Mouse (Mus musculus) heart, adult 2 months (tissue): ENCODE results near the gene Itpka. TPM values are rescaled to one million over a fixed set of nuclear protein-coding genes. Genes with fewer than 3 reads are reported as not detected.

Source experiments
- DNase-seq, 2 experiments: peaks; one replicate each; pipeline ENCODE4 v3.0.0; 2021
- H3K27ac ChIP-seq: fragments of 200-600 bp; 2 replicates; pipeline ENCODE4 v1.8.1; 2022
- H3K27me3 ChIP-seq: fragments of 200-500 bp; 2 replicates; pipeline ENCODE4 v1.6.1; 2012; ENCODE audit warnings: mild to moderate bottlenecking, low read length, inconsistent platforms, mixed read lengths; ENCODE audit not compliant: control insufficient read depth, insufficient read depth
- H3K36me3 ChIP-seq: fragments of 200-500 bp; 2 replicates; pipeline ENCODE4 v1.6.1; 2012; ENCODE audit warnings: low read length, inconsistent platforms; ENCODE audit not compliant: control insufficient read depth, insufficient read depth
- H3K4me1 ChIP-seq: fragments of 200-500 bp; 2 replicates; pipeline ENCODE4 v1.6.1; 2011; ENCODE audit warnings: low read length; ENCODE audit not compliant: control insufficient read depth, insufficient read depth
- H3K4me3 ChIP-seq: fragments of 200-600 bp; 2 replicates; pipeline ENCODE4 v1.8.1; 2022
- H3K79me2 ChIP-seq: fragments of 200-500 bp; replicated peaks from 2 replicates; pipeline ENCODE4 v1.6.1; 2012; ENCODE audit warnings: mild to moderate bottlenecking, inconsistent platforms, low read length, moderate library complexity, mixed read lengths; ENCODE audit not compliant: control insufficient read depth, insufficient read depth
- H3K9ac ChIP-seq: fragments of 200-500 bp; 2 replicates; pipeline ENCODE4 v1.6.1; 2012; ENCODE audit warnings: low read depth, mild to moderate bottlenecking, control low read depth, inconsistent platforms, low read length, mixed read lengths
- CTCF ChIP-seq: fragments of 200-600 bp; IDR thresholded peaks from 2 replicates; pipeline ENCODE4 v1.8.1; 2022; ENCODE audit warnings: antibody characterized with exemption, mild to moderate bottlenecking, moderate library complexity
- EP300 ChIP-seq: fragments of 200-500 bp; IDR thresholded peaks from 2 replicates; pipeline ENCODE4 v1.6.1; 2011; ENCODE audit warnings: low read depth, low read length, control low read depth; ENCODE audit not compliant: insufficient read depth
- POLR2A ChIP-seq: fragments of 200-500 bp; IDR thresholded peaks from 2 replicates; pipeline ENCODE4 v1.6.1; 2011; ENCODE audit warnings: mild to moderate bottlenecking, low read depth, low read length, control low read depth; ENCODE audit not compliant: insufficient read depth
- WGBS: fragments of 180-500 bp; shearing (Covaris S2); methylation state at CpG from one replicate; pipeline ENCODE4 v1.1.7; 2018; 5-methylcytosine and 5-hydroxymethylcytosine counted together
- intact Hi-C: fragments of 180-260 bp; cut with DNase I; formaldehyde crosslinking; loops from one replicate; pipeline ENCODE4 v1.15.1; 2025
- long read RNA-seq: library from polyadenylated mRNA; stranded (forward); transcript quantifications from one replicate; pipeline ENCODE4 v2.0.0, GENCODE M21; 2021
- polyA plus RNA-seq: library from polyadenylated mRNA; depleted of rRNA; stranded (reverse); fragments of >200 nt; gene quantifications from 2 replicates; pipeline ENCODE4 v1.2.3, GENCODE M21; 2012; rRNA removed
- total RNA-seq, 2 experiments: library from RNA; stranded (reverse); gene quantifications; 2 replicates each; pipeline ENCODE4 v1.2.3; 2021

Itpka gene
- total RNA-seq (under 1 TPM; 0.52 to 0.59 TPM), polyA plus RNA-seq (0.44 and 1.3 TPM in 2 replicates)
- long read RNA-seq, result 0 reads

DNA sequence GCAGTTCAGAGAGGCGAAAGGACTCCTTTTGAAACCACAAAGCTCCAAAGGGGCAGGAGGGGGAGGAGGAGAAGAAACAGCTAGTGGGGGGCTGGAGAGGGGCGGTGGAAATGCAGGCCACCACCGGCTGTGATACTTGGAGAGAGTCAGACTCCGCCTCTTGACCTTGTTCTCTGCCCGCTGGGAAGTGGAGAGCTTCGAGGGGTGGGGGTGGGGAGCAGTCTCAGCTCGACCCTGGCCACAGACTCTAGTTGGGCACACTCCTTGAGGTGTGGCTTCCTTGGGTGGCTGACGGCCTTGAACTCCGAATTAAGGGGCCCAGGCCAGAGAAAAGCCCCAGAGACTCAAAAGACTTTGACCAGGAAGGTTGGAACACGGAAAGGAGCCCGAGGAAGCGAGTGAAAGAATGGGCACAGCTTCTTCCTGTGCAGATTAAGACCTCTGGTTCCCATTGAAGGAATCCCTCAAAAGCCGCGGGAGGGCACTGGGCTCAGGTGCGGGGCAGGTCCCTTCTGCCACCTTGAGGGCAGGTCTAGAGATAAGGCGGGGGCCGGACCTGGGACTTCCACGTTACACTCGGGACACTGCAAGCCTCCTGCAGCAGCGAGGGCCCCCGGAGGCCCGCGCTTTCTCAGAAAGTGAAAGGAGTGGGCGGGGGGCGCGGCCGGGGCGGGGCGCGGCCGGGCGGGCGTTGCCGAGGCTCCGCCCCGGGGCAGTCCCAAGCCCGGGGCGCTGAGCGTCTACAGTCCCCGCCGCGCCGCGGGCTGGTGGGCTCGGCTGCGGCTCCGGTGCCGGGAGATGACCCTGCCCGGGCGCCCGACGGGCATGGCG, at the start of gene Itpka:
Gene Itpka (plus strand): TSS at position 757 of the 831 bp plus-strand sequence.
- Histone ChIP-seq H3K4me1 (peaks cover 3% of the 10 kb centered on the region), H3K27me3 (peaks cover 16% of the 10 kb centered on the region), H3K79me2 (no peaks in the 10 kb centered on the region), H3K4me3 (peak within 1 kb of the TSS; percentile 56), H3K9ac (peak within 1 kb of the TSS; percentile 70), H3K27ac (peak within 1 kb of the TSS; percentile 41), H3K36me3 (no peaks in the 10 kb centered on the region)
- intact Hi-C loops, result loop anchor here (5.0 kb wide), 1 partner anchor 64 kb away; the partner anchor contains the start of gene Rtf1
- WGBS, result 3% methylated on average over 52 of the region's 53 CpGs
- peak; percentile 75 to 79 for DNase-seq
- no peak for TF ChIP-seq EP300
- no peak for TF ChIP-seq CTCF
- no peak for TF ChIP-seq POLR2A

DNA sequence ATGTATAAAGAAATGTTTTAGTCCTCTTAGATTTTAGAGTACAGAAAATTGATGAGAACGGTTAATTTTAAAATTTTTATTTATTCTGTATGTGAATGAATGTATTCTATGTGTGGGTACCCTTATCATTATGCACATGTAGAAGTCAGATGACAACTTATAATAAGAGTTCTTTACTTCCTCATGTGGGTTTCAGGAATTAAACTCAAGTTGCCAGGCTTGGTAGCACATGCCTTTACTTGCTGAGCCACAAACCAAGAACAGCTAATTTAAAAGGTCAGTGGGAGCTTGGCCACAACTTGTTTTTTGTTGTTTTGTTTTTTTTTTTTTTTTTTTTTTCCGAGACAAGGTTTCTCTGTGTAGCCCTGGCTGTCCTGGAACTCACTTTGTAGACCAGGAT, 47.3 kb upstream of the Itpka start:
- no peaks in the 10 kb centered on the region for H3K27me3 ChIP-seq
- no peak for DNase-seq
- H3K27ac ChIP-seq, result no peak overlapping the region
- peaks cover 2% of the 10 kb centered on the region for H3K4me1 ChIP-seq
- no peak overlapping the region for H3K9ac ChIP-seq
- no peak overlapping the region for H3K4me3 ChIP-seq
- H3K79me2 ChIP-seq, result no peaks in the 10 kb centered on the region; the same call in 1 of the 2 replicates
- intact Hi-C loops, result no loop called here
- TF ChIP-seq EP300 (no peak), CTCF (no peak), POLR2A (no peak)
- 85% methylated on average over 2 of the region's 2 CpGs for WGBS
- peaks cover 7% of the 10 kb centered on the region for H3K36me3 ChIP-seq

DNA sequence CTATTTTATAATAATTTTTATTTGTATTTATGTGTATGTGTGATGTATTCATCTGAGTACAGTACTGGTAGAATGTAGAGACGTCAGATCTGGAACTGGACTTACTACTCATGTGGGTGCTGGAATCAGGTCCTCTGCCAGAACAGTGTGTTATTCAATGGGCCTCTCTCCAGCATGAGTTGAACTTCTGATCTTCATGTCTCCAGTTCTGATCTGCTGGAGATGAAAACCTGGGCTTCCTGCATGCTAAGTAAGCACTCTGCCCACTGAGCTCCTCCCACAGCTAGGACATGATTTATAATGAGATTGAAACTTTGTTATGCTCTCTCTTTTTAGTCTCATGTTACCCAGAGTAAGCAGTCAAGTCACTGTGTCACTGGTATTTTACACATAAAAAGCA, 46.0 kb upstream of the Itpka start:
- peaks cover 2% of the 10 kb centered on the region; the same call in 1 of the 2 replicates for H3K36me3 ChIP-seq
- WGBS, result 37% methylated on average over 1 of the region's 1 CpGs
- H3K79me2 ChIP-seq, result no peaks in the 10 kb centered on the region; the same call in 1 of the 2 replicates
- H3K27ac ChIP-seq, result no peak overlapping the region
- H3K4me1 ChIP-seq, result peaks cover 1% of the 10 kb centered on the region
- H3K27me3 ChIP-seq, result no peaks in the 10 kb centered on the region
- H3K9ac ChIP-seq, result no peak overlapping the region
- no peak for TF ChIP-seq POLR2A
- no peak for TF ChIP-seq EP300
- no peak for TF ChIP-seq CTCF
- no peak overlapping the region for H3K4me3 ChIP-seq
- DNase-seq, result no peak
- intact Hi-C loops, result no loop called here

DNA sequence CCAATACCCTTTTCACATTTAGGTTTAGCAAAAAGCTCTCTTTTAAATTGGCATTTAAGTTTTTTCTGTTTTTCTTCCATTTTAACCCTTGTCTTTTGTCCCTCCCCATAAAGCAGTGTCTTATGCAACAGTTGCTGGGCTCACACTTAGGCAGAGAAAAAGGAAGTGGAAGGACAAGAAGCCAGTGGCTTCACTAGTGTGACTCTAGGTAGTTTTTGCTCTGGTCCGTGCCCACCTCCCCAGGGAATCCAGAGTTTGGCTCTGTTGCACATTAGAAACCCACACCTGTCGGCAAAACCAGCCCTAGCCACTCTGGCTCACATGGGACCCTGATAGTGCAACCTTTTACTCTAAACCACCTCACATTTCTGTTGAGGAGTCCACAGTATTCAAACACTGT, 43.7 kb upstream of the Itpka start:
- Histone ChIP-seq H3K36me3 (no peaks in the 10 kb centered on the region; the same call in 1 of the 2 replicates), H3K79me2 (no peaks in the 10 kb centered on the region; the same call in 1 of the 2 replicates), H3K9ac (no peak overlapping the region), H3K27me3 (no peaks in the 10 kb centered on the region), H3K27ac (no peak overlapping the region), H3K4me3 (no peak overlapping the region), H3K4me1 (no peaks in the 10 kb centered on the region; the same call in 1 of the 2 replicates)
- intact Hi-C loops, result no loop called here
- TF ChIP-seq EP300 (no peak), CTCF (no peak), POLR2A (no peak)
- WGBS, result 75% methylated on average over 2 of the region's 2 CpGs
- DNase-seq, result no peak

DNA sequence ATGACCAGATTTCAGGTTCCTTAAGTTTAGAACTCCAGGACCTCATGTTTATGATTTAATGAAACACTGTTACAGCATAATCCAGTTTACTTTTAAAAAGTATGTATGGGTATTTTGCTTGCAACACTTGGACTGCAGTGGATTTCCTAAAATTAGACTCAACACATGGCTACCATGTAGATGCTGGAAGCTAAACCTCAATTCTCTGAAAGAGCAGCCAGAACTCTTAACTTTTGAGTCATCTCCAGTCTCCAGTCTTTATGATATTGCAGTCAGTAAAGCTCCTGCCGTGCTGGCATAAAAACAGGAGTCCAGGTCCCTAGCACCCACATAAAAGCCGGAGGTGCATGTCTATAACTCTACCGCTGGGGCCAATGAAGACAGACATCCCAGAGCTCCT, 42.2 kb upstream of the Itpka start:
- H3K27ac ChIP-seq, result no peak overlapping the region
- H3K79me2 ChIP-seq, result no peaks in the 10 kb centered on the region; the same call in 1 of the 2 replicates
- no peaks in the 10 kb centered on the region; the same call in 1 of the 2 replicates for H3K36me3 ChIP-seq
- no peaks in the 10 kb centered on the region for H3K27me3 ChIP-seq
- TF ChIP-seq CTCF (no peak), EP300 (no peak), POLR2A (no peak)
- no peak overlapping the region for H3K9ac ChIP-seq
- intact Hi-C loops, result no loop called here
- no peak for DNase-seq
- 93% methylated on average over 3 of the region's 3 CpGs for WGBS
- H3K4me1 ChIP-seq, result no peaks in the 10 kb centered on the region; the same call in 1 of the 2 replicates
- no peak overlapping the region for H3K4me3 ChIP-seq

DNA sequence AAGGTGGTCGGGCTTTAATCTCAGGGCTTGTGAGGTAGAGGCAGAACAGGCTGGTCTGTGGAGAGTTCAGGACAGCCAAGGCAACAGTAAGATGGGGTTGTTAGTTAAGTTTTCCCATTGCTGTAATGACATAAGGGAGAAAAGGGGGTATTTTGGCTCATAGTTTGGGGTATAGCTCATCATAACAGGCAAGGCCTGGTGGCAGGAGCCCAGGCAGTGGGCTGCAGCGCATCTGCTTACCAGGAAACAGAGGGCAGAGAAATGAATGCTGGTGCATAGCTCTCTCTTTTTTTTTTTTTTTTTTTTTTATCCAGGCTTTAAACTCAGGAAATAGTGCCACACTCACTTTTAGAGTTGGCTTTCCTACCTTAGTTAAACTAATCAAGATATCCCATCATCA, 39.0 kb upstream of the Itpka start:
- no peaks in the 10 kb centered on the region for H3K4me1 ChIP-seq
- no peak for TF ChIP-seq POLR2A
- TF ChIP-seq EP300, result no peak
- TF ChIP-seq CTCF, result no peak
- no peaks in the 10 kb centered on the region for H3K27me3 ChIP-seq
- peaks cover 2% of the 10 kb centered on the region; the same call in 1 of the 2 replicates for H3K36me3 ChIP-seq
- DNase-seq, result no peak
- H3K27ac ChIP-seq, result no peak overlapping the region
- 99% methylated on average over 2 of the region's 2 CpGs for WGBS
- no peak overlapping the region for H3K4me3 ChIP-seq
- no peaks in the 10 kb centered on the region; the same call in 1 of the 2 replicates for H3K79me2 ChIP-seq
- H3K9ac ChIP-seq, result no peak overlapping the region
- intact Hi-C loops, result no loop called here
